12 mouse cellular contexts compared by ENCODE assay signal in genomic region chr9:117018301-117018700, GRCm38 (mm10).
DNase-seq lines count a peak whose midpoint lies in the region; ATAC-seq and TF ChIP-seq lines count a peak whose summit lies in the region.
"Had no signal": no experiment of that assay in that cellular context is flagged by ENCODE, and none has a peak within 500 bp of the region (broad histone marks: within the 10 kb centered on the region; RNA-seq: fewer than 3 reads in every experiment).

No protein-coding gene starts in this region.

- WGBS in liver, adult 2 months = 30% methylated on average over 12 of the region's 12 CpGs
- 44% methylated on average over 12 of the region's 12 CpGs for WGBS in liver, embryonic 16.5 days (ENCODE audit: insufficient replicate concordance)

- H3K4me1 ChIP-seq in liver, adult 2 months (ENCODE audit: control insufficient read depth, insufficient read depth, low read length) = peaks cover 4% of the 10 kb centered on the region
- no peaks in the 10 kb centered on the region; the same call in none of the 2 replicates for H3K4me1 ChIP-seq in liver, embryonic 16.5 days (ENCODE audit: control insufficient read depth, low read depth, low read length)

- no peaks in the 10 kb centered on the region for H3K79me2 ChIP-seq in liver, adult 2 months (ENCODE audit: control insufficient read depth, insufficient read depth, low read length)

- H3K9ac ChIP-seq in liver, adult 2 months (ENCODE audit: low read depth, low read length) = no peak overlapping the region
- no peak overlapping the region for H3K9ac ChIP-seq in liver, embryonic 16.5 days (ENCODE audit: low read depth, low read length)

- no peak for ATAC-seq in liver, embryonic 16.5 days (ENCODE audit: low read depth)
- ATAC-seq: forebrain, embryonic 14.5 days had no signal

- H3K27me3 ChIP-seq in liver, adult 2 months (ENCODE audit: control insufficient read depth, insufficient read depth, low read length) = no peaks in the 10 kb centered on the region
- H3K27me3 ChIP-seq in liver, embryonic 16.5 days (ENCODE audit: control insufficient read depth, insufficient read depth, low read depth, low read length) = no peaks in the 10 kb centered on the region

- intact Hi-C loops in gastrocnemius, adult 2 months (cut with DNase I) = no loop called here
- intact Hi-C loops in gastrocnemius, postnatal 14 days (cut with DNase I; ENCODE audit: low total_unique reads) = no loop called here

- no peak overlapping the region for H3K4me3 ChIP-seq in gastrocnemius, adult 2 months
- no peak overlapping the region for H3K4me3 ChIP-seq in liver, adult 2 months (ENCODE audit: insufficient read depth, low read depth, low read length)
- H3K4me3 ChIP-seq in liver, embryonic 16.5 days (ENCODE audit: low read depth, low read length) = peak overlapping the region; percentile 18
- H3K4me3 ChIP-seq: left cerebral cortex, adult 2 months had no signal

- no peak for TF ChIP-seq POLR2A in liver, adult 2 months (IDR thresholded peaks at IDR 0.05; ENCODE audit: extremely low read depth, insufficient read depth, low read length)

- no peak for DNase-seq in gastrocnemius, adult 2 months
- no peak for DNase-seq in gastrocnemius, postnatal 14 days
- DNase-seq in liver, adult 2 months (ENCODE audit: extremely low read depth, low read depth, low spot score) = no peak
- no peak for DNase-seq in liver
- DNase-seq in yolk sac, embryonic 10.5 days (ENCODE audit: low spot score) = peak; percentile 9
- DNase-seq in layer of hippocampus, postnatal 10 days (ENCODE audit: low spot score in 2 of 2) = no peak
- no peak for DNase-seq in cerebellum, adult 8-10 months
- DNase-seq: gastrocnemius, postnatal 36 days; right cerebral cortex, adult 18-20 months had no signal

- no peak for TF ChIP-seq CTCF in gastrocnemius, adult 2 months (IDR thresholded peaks at IDR 0.05)
- no peak for TF ChIP-seq CTCF in liver, adult 2 months (IDR thresholded peaks at IDR 0.05; ENCODE audit: low read depth, low read length)

- no peaks in the 10 kb centered on the region for H3K9me3 ChIP-seq in liver, embryonic 16.5 days (replicated peaks; ENCODE audit: control insufficient read depth, low read length)

- H3K36me3 ChIP-seq in liver, adult 2 months (ENCODE audit: control insufficient read depth, insufficient read depth, low read length) = no peaks in the 10 kb centered on the region
- H3K36me3 ChIP-seq in liver, embryonic 16.5 days (ENCODE audit: control insufficient read depth, insufficient read depth) = no peaks in the 10 kb centered on the region

- H3K27ac ChIP-seq in gastrocnemius, adult 2 months = peak overlapping the region; percentile 63
- H3K27ac ChIP-seq in liver, adult 2 months (replicated peaks; ENCODE audit: insufficient read depth, low read depth, low read length) = peak overlapping the region; percentile 31; the same call in 1 of the 2 replicates
- no peak overlapping the region for H3K27ac ChIP-seq in liver, embryonic 16.5 days (ENCODE audit: low read length)
- H3K27ac ChIP-seq: left cerebral cortex, adult 2 months had no signal

- peak overlapping the region; percentile 25; the same call in 1 of the 2 replicates for H3K4me2 ChIP-seq in liver, embryonic 16.5 days (ENCODE audit: low read depth, low read length)
